Mouse (Mus musculus) gastrocnemius, postnatal 4 days (tissue): ENCODE measurements around the gene Gm20388. TPM values are rescaled to one million over a fixed set of nuclear protein-coding genes. Genes with fewer than 3 reads are reported as not detected.
"Not testable (repeated sequence)": the region's sequence is repeated elsewhere in the genome, so short reads cannot be mapped to it uniquely, and the experiment has no call there.

Experiments used
- DNase-seq, 2 experiments: peaks; one replicate each; pipeline ENCODE4 v3.0.0; 2021 to 2022; ENCODE audit warnings: low spot score in 2 of 2, mixed read lengths in 2 of 2
- total RNA-seq, 2 experiments: library from RNA; stranded (reverse); gene quantifications; 2 replicates each; pipeline ENCODE4 v1.2.3; 2021

Gm20388 gene
- total RNA-seq, 2 experiments from 2014 or later: 12.8 to 22.8 TPM

GRCm38 (mm10) chr8:122997963-122998362 lies 3087.3 kb downstream of the Gm20388 start:
- DNase-seq: no peak

- no peak for DNase-seq
Observed at GRCm38 (mm10) chr8:123000311-123000710, 3089.7 kb downstream of the Gm20388 start.

GRCm38 (mm10) chr8:123004033-123004922 lies 3093.6 kb downstream of the Gm20388 start:
- DNase-seq: no peak

GRCm38 (mm10) chr8:123005328-123005727 lies 3094.7 kb downstream of the Gm20388 start:
- no peak for DNase-seq

GRCm38 (mm10) chr8:123005805-123006204 lies 3095.2 kb downstream of the Gm20388 start:
- DNase-seq: no peak

GRCm38 (mm10) chr8:123011321-123011720 lies 3100.7 kb downstream of the Gm20388 start:
- DNase-seq: no peak

- DNase-seq: no peak
Observed at GRCm38 (mm10) chr8:123014429-123014828, 3103.8 kb downstream of the Gm20388 start.

- no peak for DNase-seq
Observed at GRCm38 (mm10) chr8:123015074-123015473, 3104.4 kb downstream of the Gm20388 start.

GRCm38 (mm10) chr8:123017143-123017542 lies 3106.5 kb downstream of the Gm20388 start:
- DNase-seq: no peak

GRCm38 (mm10) chr8:123018484-123019164 lies 3108.0 kb downstream of the Gm20388 start:
- DNase-seq: no peak

GRCm38 (mm10) chr8:123020084-123020483 lies 3109.4 kb downstream of the Gm20388 start:
- no peak for DNase-seq

- no peak for DNase-seq
Observed at GRCm38 (mm10) chr8:123020859-123021258, 3110.2 kb downstream of the Gm20388 start.

- no peak for DNase-seq
Observed at GRCm38 (mm10) chr8:123021259-123021658, 3110.6 kb downstream of the Gm20388 start.

- no peak for DNase-seq
Observed at GRCm38 (mm10) chr8:123022727-123023126, 3112.1 kb downstream of the Gm20388 start.

- DNase-seq: no peak
Observed at GRCm38 (mm10) chr8:123024226-123024625, 3113.6 kb downstream of the Gm20388 start.

- DNase-seq: no peak
Observed at GRCm38 (mm10) chr8:123025951-123026351, 3115.3 kb downstream of the Gm20388 start.

GRCm38 (mm10) chr8:123027786-123028185 lies 3117.1 kb downstream of the Gm20388 start:
- DNase-seq: no peak

- not testable (repeated sequence) for DNase-seq
Observed at GRCm38 (mm10) chr8:123030091-123030490, 3119.4 kb downstream of the Gm20388 start.

GRCm38 (mm10) chr8:123031321-123031978 lies 3120.8 kb downstream of the Gm20388 start:
- no peak for DNase-seq

- no peak for DNase-seq
Observed at GRCm38 (mm10) chr8:123032730-123033129, 3122.1 kb downstream of the Gm20388 start.

GRCm38 (mm10) chr8:123033431-123033830 lies 3122.8 kb downstream of the Gm20388 start:
- no peak for DNase-seq

- DNase-seq: no peak
Observed at GRCm38 (mm10) chr8:123034171-123034570, 3123.5 kb downstream of the Gm20388 start.
